Comparison of ENCODE assay signal across 8 mouse cellular contexts in the genomic region with DNA sequence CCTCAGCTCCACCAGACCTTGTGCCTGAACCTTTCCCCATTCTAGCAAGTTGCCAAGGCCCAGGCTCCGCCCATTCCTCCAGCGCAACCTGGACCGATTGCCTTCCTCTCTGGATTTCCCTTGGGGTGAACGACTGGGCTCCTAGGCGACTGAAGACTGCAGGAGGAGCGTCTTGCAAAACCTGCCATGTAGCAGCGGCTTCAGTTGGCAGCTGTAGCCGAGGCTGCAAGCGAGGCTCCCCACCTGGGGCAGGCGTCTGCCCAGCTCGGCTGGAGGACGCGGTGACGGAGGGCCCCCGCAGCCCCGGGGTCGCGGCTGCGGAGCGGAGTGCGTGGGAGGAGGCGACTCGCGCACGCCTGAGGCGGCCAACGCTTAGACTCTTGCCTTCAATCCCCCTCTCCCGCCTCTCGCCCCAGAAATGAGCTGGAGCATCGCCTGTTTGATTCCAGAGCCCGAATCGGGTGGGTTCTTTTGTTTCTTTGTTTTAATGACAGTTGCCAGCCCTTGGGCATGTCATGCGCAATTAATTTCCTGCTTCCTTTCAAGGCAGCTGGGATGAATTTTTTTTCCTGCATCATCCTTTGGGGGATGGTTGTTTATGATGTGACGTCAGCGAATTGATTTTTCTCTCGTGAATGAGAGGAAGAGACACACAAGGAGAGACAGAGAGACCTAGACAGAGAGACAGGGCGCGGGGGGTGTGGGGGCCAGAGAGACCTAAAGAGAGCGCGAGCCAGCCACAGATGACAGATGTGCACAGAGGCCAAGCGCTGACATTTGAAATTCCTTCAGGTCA. TPM values are rescaled to one million over a fixed set of nuclear protein-coding genes. Genes with fewer than 3 reads are reported as not detected.
DNase-seq lines count a peak whose midpoint lies in the region; ATAC-seq and TF ChIP-seq lines count a peak whose summit lies in the region.

No protein-coding gene starts in this region.

- POLR2A ChIA-PET in Patski (lab: Charles Lee) = no interaction called here

- peak overlapping the region; percentile 98 for H3K27ac ChIP-seq in hindbrain, embryonic 12.5 days
- peak overlapping the region; percentile 54 for H3K27ac ChIP-seq in lung, postnatal 0 days (ENCODE audit: low read length)

- peaks cover 21% of the 10 kb centered on the region for H3K4me1 ChIP-seq in hindbrain, embryonic 12.5 days
- H3K4me1 ChIP-seq in lung, postnatal 0 days (ENCODE audit: insufficient read depth, low read depth, low read length) = peaks cover 6% of the 10 kb centered on the region; the same call in 1 of the 2 replicates

- H3K4me2 ChIP-seq in hindbrain, embryonic 12.5 days (replicated peaks) = peak overlapping the region; percentile 89
- H3K4me2 ChIP-seq in lung, postnatal 0 days (replicated peaks; ENCODE audit: low read depth, low read length) = peak overlapping the region; percentile 80

- TF ChIP-seq CTCF in Patski (IDR thresholded peaks at IDR 0.05) = no peak
- no peak for TF ChIP-seq CTCF in lung, postnatal 0 days (IDR thresholded peaks at IDR 0.05)

- no peaks in the 10 kb centered on the region for H3K9me3 ChIP-seq in hindbrain, embryonic 12.5 days (replicated peaks)
- no peaks in the 10 kb centered on the region for H3K9me3 ChIP-seq in lung, postnatal 0 days (ENCODE audit: low read length)

- peak; percentile 39; the same call in 1 of the 2 replicates for TF ChIP-seq EP300 in lung, postnatal 0 days (IDR thresholded peaks at IDR 0.05)

- ATAC-seq in Patski = peak; percentile 46
- peak; percentile 73 for ATAC-seq in hindbrain, embryonic 12.5 days (ENCODE audit: low FRiP score)
- peak; percentile 56 for ATAC-seq in lung, postnatal 0 days
- no peak for ATAC-seq in monocyte, adult 5-6 weeks (replicated peaks; ENCODE audit: insufficient number of reproducible peaks, low FRiP score, low TSS enrichment, poor library complexity, severe bottlenecking)

- in situ Hi-C loops in Patski (cut with MboI; ENCODE audit: low pct_unique_long_range_greater_than_20kb) = no loop called here

- peak; percentile 25 for DNase-seq in Patski (ENCODE audit: low read depth, low spot score)
- peak; percentile 73 for DNase-seq in cerebellum, adult 8-10 months
- DNase-seq in forelimb bud, embryonic 11.5 days (ENCODE audit: low read depth, low spot score) = peak; percentile 52
- DNase-seq in layer of hippocampus, postnatal 36 days = peak; percentile 66 to 72
- peak; percentile 65 for DNase-seq in lung, postnatal 0 days (ENCODE audit: low spot score)
- peak; percentile 69 for DNase-seq in right cerebral cortex, adult 18-20 months

- CTCF ChIA-PET in Patski (lab: Charles Lee) = no interaction called here

- peak overlapping the region; percentile 58 for H3K4me3 ChIP-seq in hindbrain, embryonic 12.5 days
- H3K4me3 ChIP-seq in lung, postnatal 0 days (ENCODE audit: low read depth, low read length) = peak overlapping the region; percentile 41

- H3K9ac ChIP-seq in hindbrain, embryonic 12.5 days = peak overlapping the region; percentile 78
- peak overlapping the region; percentile 29; the same call in 1 of the 2 replicates for H3K9ac ChIP-seq in lung, postnatal 0 days (replicated peaks; ENCODE audit: low read depth)

- H3K36me3 ChIP-seq in hindbrain, embryonic 12.5 days = no peaks in the 10 kb centered on the region
- H3K36me3 ChIP-seq in lung, postnatal 0 days (ENCODE audit: insufficient read depth, low read length) = no peaks in the 10 kb centered on the region

- WGBS in hindbrain, embryonic 12.5 days = under 1% methylated on average over 41 of the region's 41 CpGs
- WGBS in lung, postnatal 0 days = under 1% methylated on average over 41 of the region's 41 CpGs

- H3K27me3 ChIP-seq in Patski = no peaks in the 10 kb centered on the region
- no peaks in the 10 kb centered on the region for H3K27me3 ChIP-seq in hindbrain, embryonic 12.5 days
- H3K27me3 ChIP-seq in lung, postnatal 0 days (replicated peaks; ENCODE audit: insufficient read depth, low read length) = no peaks in the 10 kb centered on the region

RNA-seq across cellular contexts. Expression of a gene that starts 18.2 kb away (rescaled TPM):
- polyA plus RNA-seq in Patski (2021) = 0.44 TPM
- polyA plus RNA-seq in hindbrain, embryonic 12.5 days (2016; fragmentation: Nextera tagmentation; extraction: Ambion mirVana) = 42.4 and 46.3 TPM in 2 replicates
- 100 to 1,000 TPM; 273 to 280 TPM for total RNA-seq in layer of hippocampus, postnatal 36 days (2021)
- 7.8 and 9.0 TPM in 2 replicates for polyA plus RNA-seq in lung, postnatal 0 days (2015; fragmentation: Nextera tagmentation; extraction: Ambion mirVana)
- 0.19 to 16.6 TPM (median 0.86 TPM) in 3 replicates for total RNA-seq in monocyte, adult 5-6 weeks (2017)
